Mouse (Mus musculus) kidney, adult 2 months (tissue): ENCODE data around the gene Acbd4. TPM values are rescaled to one million over a fixed set of nuclear protein-coding genes. Genes with fewer than 3 reads are reported as not detected.
A peak's percentile ranks its signal among the peaks of the same experiment; 100 is the strongest.

ENCODE experiments used
- DNase-seq: peaks from one replicate; pipeline ENCODE4 v3.0.0; 2021
- H3K27ac ChIP-seq: fragments of 200-500 bp; 2 replicates; pipeline ENCODE4 v1.5.1; 2012; ENCODE audit warnings: low read depth, low read length, control low read depth, inconsistent platforms; ENCODE audit not compliant: insufficient read depth
- H3K27me3 ChIP-seq: fragments of 200-500 bp; replicated peaks from 2 replicates; pipeline ENCODE4 v1.6.1; 2012; ENCODE audit warnings: mild to moderate bottlenecking, moderate library complexity, low read length, inconsistent platforms; ENCODE audit not compliant: control insufficient read depth, insufficient read depth
- H3K36me3 ChIP-seq: fragments of 200-500 bp; 2 replicates; pipeline ENCODE4 v1.6.1; 2012; ENCODE audit warnings: mild to moderate bottlenecking, moderate library complexity, low read length, inconsistent platforms; ENCODE audit not compliant: control insufficient read depth, insufficient read depth
- H3K4me1 ChIP-seq: fragments of 200-500 bp; 2 replicates; pipeline ENCODE4 v1.6.1; 2011; ENCODE audit warnings: low read length; ENCODE audit not compliant: control insufficient read depth, insufficient read depth
- H3K4me3 ChIP-seq: fragments of 200-500 bp; 2 replicates; pipeline ENCODE4 v1.5.1; 2011; ENCODE audit warnings: mild to moderate bottlenecking, low read depth, low read length, control low read depth; ENCODE audit not compliant: insufficient read depth
- CTCF ChIP-seq: fragments of 200-500 bp; conservative IDR thresholded peaks from 2 replicates; pipeline ENCODE4 v1.5.1; 2011; ENCODE audit warnings: low read depth, mild to moderate bottlenecking, control low read depth, low read length, moderate library complexity, mixed read lengths; ENCODE audit not compliant: insufficient read depth, insufficient read length
- POLR2A ChIP-seq: fragments of 200-500 bp; IDR thresholded peaks from one replicate; pipeline ENCODE4 v1.6.1; 2011; ENCODE audit warnings: low read depth, low read length, control low read depth
- WGBS: fragments of 180-500 bp; shearing (Covaris S2); methylation state at CpG from one replicate; pipeline ENCODE4 v1.1.7; 2018; 5-methylcytosine and 5-hydroxymethylcytosine counted together
- polyA plus RNA-seq: library from polyadenylated mRNA; depleted of rRNA; stranded (reverse); fragments of >200 nt; gene quantifications from 2 replicates; pipeline ENCODE4 v1.2.3, GENCODE M21; 2012

The Acbd4 gene
- polyA plus RNA-seq, 1 experiment = 130 TPM

- no peaks in the 10 kb centered on the region for H3K27me3 ChIP-seq
- no peak overlapping the region for H3K4me3 ChIP-seq
- peaks cover 6% of the 10 kb centered on the region; the same call in 1 of the 2 replicates for H3K4me1 ChIP-seq
- no peak overlapping the region for H3K27ac ChIP-seq
- 83% methylated on average over 7 of the region's 7 CpGs for WGBS
- DNase-seq = no peak
- TF ChIP-seq POLR2A (no peak), CTCF (no peak)
- no peaks in the 10 kb centered on the region for H3K36me3 ChIP-seq
Measured at GRCm38 (mm10) chr11:103093306-103093705, 8.2 kb upstream of the Acbd4 start.

DNA sequence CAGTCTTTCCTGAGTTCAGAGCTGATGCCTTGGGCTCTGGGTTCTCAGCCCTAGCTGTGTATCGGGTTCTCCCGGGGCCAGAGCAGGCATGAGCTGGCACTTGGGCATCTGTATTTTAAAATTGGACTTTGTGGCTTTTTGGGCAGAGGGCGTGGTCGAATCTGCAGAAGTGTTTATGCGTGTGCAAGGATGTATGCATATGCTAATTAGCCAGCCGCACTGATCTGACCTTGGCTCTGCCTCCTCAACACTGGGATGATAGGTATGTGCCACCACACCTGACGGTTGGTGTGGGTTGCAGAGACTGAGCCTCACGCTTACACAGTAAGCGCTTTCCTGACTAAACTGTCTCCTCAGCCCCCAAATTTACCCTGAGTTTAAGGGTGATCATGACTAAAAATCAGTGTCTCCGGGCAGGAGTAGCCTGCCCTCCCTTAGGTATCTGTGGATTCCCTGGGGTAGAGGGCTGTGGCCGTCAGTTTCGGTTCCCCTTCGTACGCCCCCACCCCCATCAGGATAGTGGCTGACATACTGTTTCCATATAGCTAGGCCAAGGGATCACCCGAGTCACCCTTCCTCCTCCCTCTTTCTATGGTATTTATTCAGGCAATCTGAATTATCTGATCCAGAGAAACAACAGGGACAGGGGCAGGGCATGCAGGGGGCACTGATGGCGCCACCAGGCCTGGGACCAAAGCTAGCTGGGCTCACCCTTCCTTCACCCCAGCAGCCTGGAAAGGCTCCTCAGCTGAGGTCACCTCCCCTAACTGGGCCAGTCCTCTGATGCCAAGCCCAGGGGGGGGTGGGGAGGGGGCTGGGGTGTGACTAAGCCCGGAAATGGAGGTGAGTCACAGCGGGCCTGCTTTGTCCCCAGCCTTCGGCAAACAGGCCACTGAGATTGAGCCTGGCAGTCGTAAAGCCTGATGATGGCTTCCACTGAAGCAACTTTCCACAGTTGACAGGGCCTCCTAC lies 7.3 kb upstream of the Acbd4 start:
- 76% methylated on average over 20 of the region's 20 CpGs for WGBS
- Histone ChIP-seq H3K4me1 (peaks cover 6% of the 10 kb centered on the region; the same call in 1 of the 2 replicates), H3K4me3 (no peak overlapping the region), H3K27ac (no peak overlapping the region), H3K36me3 (no peaks in the 10 kb centered on the region), H3K27me3 (no peaks in the 10 kb centered on the region)
- TF ChIP-seq POLR2A = no peak
- TF ChIP-seq CTCF = no peak
- no peak for DNase-seq

DNA sequence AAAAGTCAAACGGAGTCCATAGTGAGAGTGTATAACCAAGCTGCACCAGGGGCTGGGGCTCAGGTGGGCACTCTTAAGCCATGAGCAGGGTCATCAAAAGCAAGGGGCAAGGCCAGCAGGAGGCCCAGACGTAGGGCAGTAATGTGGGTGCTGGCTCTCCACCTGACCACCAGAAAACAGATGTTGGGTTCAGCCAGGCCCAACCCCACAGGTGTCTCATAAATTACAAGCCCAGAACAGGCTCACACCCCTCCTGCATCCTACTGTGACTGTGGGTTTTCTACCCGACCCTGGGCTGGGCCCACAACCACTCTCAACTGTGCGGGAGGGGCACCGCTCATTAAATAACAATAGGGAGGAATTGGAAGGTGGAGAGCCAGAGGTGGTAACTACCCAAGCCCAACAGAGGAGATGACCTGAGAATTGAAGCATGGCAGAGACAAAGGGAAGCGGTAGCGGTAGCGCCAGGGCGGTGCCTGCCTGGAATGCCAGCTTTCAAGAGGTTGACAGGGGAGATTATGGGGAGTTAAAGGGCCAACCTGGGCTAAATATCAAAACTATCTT lies 6.3 kb upstream of the Acbd4 start:
- Histone ChIP-seq H3K4me1 (peaks cover 6% of the 10 kb centered on the region; the same call in 1 of the 2 replicates), H3K4me3 (no peak overlapping the region), H3K36me3 (no peaks in the 10 kb centered on the region), H3K27ac (no peak overlapping the region), H3K27me3 (no peaks in the 10 kb centered on the region)
- TF ChIP-seq CTCF (no peak), POLR2A (no peak)
- no peak for DNase-seq
- WGBS = 84% methylated on average over 9 of the region's 9 CpGs

DNA sequence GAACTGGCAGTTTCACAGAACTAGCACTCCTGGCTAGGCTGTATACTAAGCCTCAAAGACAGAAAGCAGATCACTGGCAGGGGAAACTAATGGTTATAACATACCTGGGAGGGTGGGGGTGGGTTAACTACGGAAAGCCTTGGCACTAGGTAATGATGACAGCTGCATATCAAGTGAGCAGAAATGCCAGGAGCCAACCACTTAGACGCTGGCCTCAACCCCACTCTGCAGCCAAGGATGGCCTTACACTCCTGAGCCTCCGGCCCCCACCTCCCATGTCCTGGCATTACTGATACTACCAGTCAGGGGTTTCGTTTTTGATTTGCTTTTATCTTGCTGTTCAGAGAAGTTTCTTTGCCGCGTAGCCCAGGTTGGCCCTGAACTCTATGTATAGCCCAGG lies 5.7 kb upstream of the Acbd4 start:
- TF ChIP-seq POLR2A (no peak), CTCF (no peak)
- Histone ChIP-seq H3K4me1 (peaks cover 6% of the 10 kb centered on the region; the same call in 1 of the 2 replicates), H3K36me3 (no peaks in the 10 kb centered on the region), H3K4me3 (no peak overlapping the region), H3K27me3 (no peaks in the 10 kb centered on the region), H3K27ac (no peak overlapping the region)
- DNase-seq = no peak
- WGBS = 94% methylated on average over 6 of the region's 6 CpGs

DNA sequence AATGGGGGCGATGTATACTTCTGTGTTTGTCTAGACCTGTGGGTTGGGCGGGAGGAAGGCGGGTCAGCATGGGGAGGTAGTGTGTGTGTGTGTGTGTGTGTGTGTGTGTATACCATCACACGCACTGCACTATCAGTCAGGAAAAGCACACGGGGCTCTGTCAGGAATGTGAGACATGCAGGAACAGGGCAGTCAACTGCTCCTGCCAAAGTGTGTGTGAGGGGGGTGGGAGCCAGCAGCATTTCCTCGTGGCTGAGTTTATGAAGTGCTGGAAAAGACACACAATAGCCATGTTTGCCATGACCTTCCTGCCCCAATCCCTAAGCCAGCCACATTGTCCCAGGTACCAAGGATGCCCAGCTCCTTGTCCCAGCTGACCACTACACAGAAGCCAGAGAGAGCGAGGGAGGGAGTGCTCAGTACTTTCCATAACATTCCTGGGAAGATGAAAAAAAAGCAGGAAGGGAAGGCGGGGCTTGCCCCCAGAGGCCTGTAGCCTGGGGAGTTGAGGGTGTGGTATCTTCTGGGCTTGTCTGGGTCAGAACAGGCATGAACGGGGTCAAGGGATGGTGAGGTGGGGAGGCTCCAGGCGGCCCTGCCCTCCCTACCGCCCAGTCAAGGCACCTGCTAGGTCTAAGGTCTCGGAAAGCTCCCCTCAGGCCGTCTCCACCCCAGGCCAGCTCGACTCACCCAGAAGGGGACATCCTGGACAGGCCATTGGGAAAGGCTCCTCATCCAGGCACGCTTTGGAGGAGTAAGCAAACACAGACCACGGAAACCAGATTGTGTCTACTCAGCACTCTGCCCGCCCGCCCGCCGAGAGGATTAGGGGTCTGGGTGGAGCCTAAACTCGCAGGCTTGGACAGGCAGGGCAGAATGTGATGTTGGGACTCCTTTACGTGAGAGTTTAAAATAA lies 4.2 kb upstream of the Acbd4 start:
- peak; percentile 48 for DNase-seq
- H3K27me3 ChIP-seq = no peaks in the 10 kb centered on the region
- H3K27ac ChIP-seq = peak overlapping the region; percentile 58
- 44% methylated on average over 22 of the region's 22 CpGs for WGBS
- TF ChIP-seq CTCF = no peak
- no peak for TF ChIP-seq POLR2A
- no peak overlapping the region for H3K4me3 ChIP-seq
- H3K4me1 ChIP-seq = peaks cover 9% of the 10 kb centered on the region; the same call in 1 of the 2 replicates
- no peaks in the 10 kb centered on the region for H3K36me3 ChIP-seq

GRCm38 (mm10) chr11:103098531-103099190 lies 2.8 kb upstream of the Acbd4 start:
- Histone ChIP-seq H3K27me3 (no peaks in the 10 kb centered on the region), H3K4me3 (no peak overlapping the region), H3K36me3 (no peaks in the 10 kb centered on the region), H3K4me1 (peaks cover 9% of the 10 kb centered on the region; the same call in 1 of the 2 replicates), H3K27ac (no peak overlapping the region)
- 80% methylated on average over 11 of the region's 11 CpGs for WGBS
- DNase-seq = no peak
- TF ChIP-seq POLR2A (no peak), CTCF (no peak)
